Mouse (Mus musculus): Measurements from ENCODE around the gene Scand1.

- TF ChIP-seq CTCF (IDR thresholded peaks at IDR 0.05; ENCODE audit: low read depth) (no peak), EP300 (IDR thresholded peaks at IDR 0.05; ENCODE audit: low read depth) (no peak)
Measured at GRCm38 (mm10) chr2:156263204-156263893, 49.2 kb downstream of the Scand1 start.
